Mouse (Mus musculus): Measurements from ENCODE around the gene Ccr1. TPM values are rescaled to one million over a fixed set of nuclear protein-coding genes. Genes with fewer than 3 reads are reported as not detected.
A peak's percentile ranks its signal among the peaks of the same experiment; 100 is the strongest.
"Not testable (repeated sequence)": the region's sequence is repeated elsewhere in the genome, so short reads cannot be mapped to it uniquely, and the experiment has no call there.

The Ccr1 gene
- total RNA-seq (2021) = under 1 TPM; 0.57 to 0.62 TPM
- long read RNA-seq, experiment 1 = 0 reads
- long read RNA-seq, experiment 2, partial matches to known transcripts = 0 of 1 reads
- long read RNA-seq, experiment 2, other reads (novel, unspliced or antisense) = 1 of 1 reads

- no peak for DNase-seq (ENCODE audit: low spot score in 2 of 2)
These were observed at the start of gene Ccr1 for GRCm38 (mm10) chr9:123968290-123968912. Gene Ccr1 (minus strand): TSS chr9:123968692.

- DNase-seq (ENCODE audit: low spot score in 2 of 2) = no peak
These were observed 47.6 kb upstream of the Ccr1 start for GRCm38 (mm10) chr9:124016048-124016447.

- no peak for DNase-seq (ENCODE audit: low spot score in 2 of 2)
These were observed 46.6 kb upstream of the Ccr1 start for GRCm38 (mm10) chr9:124014985-124015652.

GRCm38 (mm10) chr9:124013270-124013669, 44.8 kb upstream of the Ccr1 start:
- no peak for DNase-seq (ENCODE audit: low spot score in 2 of 2)

GRCm38 (mm10) chr9:124012691-124013090, 44.2 kb upstream of the Ccr1 start:
- DNase-seq (ENCODE audit: low spot score in 2 of 2) = no peak

GRCm38 (mm10) chr9:123999784-124000183, 31.3 kb upstream of the Ccr1 start:
- no peak for DNase-seq (ENCODE audit: low spot score in 2 of 2)

- no peak for DNase-seq (ENCODE audit: low spot score in 2 of 2)
These were observed 29.2 kb upstream of the Ccr1 start for GRCm38 (mm10) chr9:123997719-123998118.

GRCm38 (mm10) chr9:123991312-123991906, 22.9 kb upstream of the Ccr1 start:
- DNase-seq (ENCODE audit: low spot score in 2 of 2) = no peak

- no peak for DNase-seq (ENCODE audit: low spot score in 2 of 2)
These were observed 21.2 kb upstream of the Ccr1 start for GRCm38 (mm10) chr9:123989671-123990070.

- peak in 1 of 2 experiments; percentile 36 for DNase-seq (ENCODE audit: low spot score in 2 of 2)
These were observed 17.7 kb upstream of the Ccr1 start for GRCm38 (mm10) chr9:123986217-123986616.

- DNase-seq (ENCODE audit: low spot score in 2 of 2) = no peak
These were observed 16.5 kb upstream of the Ccr1 start for GRCm38 (mm10) chr9:123984943-123985342.

- no peak for DNase-seq (ENCODE audit: low spot score in 2 of 2)
These were observed 14.2 kb upstream of the Ccr1 start for GRCm38 (mm10) chr9:123982720-123983119.

- no peak for DNase-seq (ENCODE audit: low spot score in 2 of 2)
These were observed 13.4 kb upstream of the Ccr1 start for GRCm38 (mm10) chr9:123981909-123982308.

GRCm38 (mm10) chr9:123980858-123981475, 12.5 kb upstream of the Ccr1 start:
- DNase-seq (ENCODE audit: low spot score in 2 of 2) = not testable (repeated sequence)

GRCm38 (mm10) chr9:123978308-123978707, 9.8 kb upstream of the Ccr1 start, which contains the start of gene Ccr1l1:
Gene Ccr1l1 (minus strand): TSS chr9:123978408.
- DNase-seq (ENCODE audit: low spot score in 2 of 2) = no peak

- DNase-seq (ENCODE audit: low spot score in 2 of 2) = no peak
These were observed 8.6 kb upstream of the Ccr1 start for GRCm38 (mm10) chr9:123976876-123977663.

- DNase-seq (ENCODE audit: low spot score in 2 of 2) = no peak
These were observed 7.1 kb upstream of the Ccr1 start for GRCm38 (mm10) chr9:123975630-123976029.

GRCm38 (mm10) chr9:123966858-123967495, 1.5 kb downstream of the Ccr1 start:
- not testable (repeated sequence) for DNase-seq (ENCODE audit: low spot score in 2 of 2)

- DNase-seq (ENCODE audit: low spot score in 2 of 2) = no peak
These were observed 3.7 kb downstream of the Ccr1 start for GRCm38 (mm10) chr9:123964776-123965175.

GRCm38 (mm10) chr9:123960161-123960560, 8.3 kb downstream of the Ccr1 start:
- DNase-seq (ENCODE audit: low spot score in 2 of 2) = no peak
